Mouse (Mus musculus): ENCODE results near the gene Cabp1.

DNA sequence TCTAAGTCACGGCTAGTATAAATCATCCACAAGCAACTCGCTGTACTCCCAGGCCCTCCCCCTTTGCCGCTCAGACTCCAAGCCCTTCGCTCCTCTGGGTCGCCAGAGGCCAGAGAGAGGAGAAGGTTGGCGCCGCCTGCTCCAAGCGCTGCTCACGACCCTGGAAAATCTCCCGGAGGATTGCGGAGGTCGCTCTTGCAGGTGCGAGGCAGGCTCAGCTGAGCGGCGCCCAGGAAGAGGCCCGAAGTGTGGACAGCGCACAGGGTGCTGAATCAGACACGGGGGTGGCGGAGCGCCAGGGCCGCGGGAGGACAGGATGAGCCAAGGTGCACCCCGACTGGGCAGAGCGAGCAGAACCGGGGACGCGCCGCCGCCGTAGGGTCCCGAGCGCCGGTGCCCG lies 955 bp downstream of the Cabp1 start:
- TF ChIP-seq POLR2A (IDR thresholded peaks at IDR 0.05; ENCODE audit: insufficient read length, low read depth) (no peak), TCF12 (IDR thresholded peaks at IDR 0.05; ENCODE audit: insufficient read depth, poor library complexity, severe bottlenecking) (no peak), TCF3 (IDR thresholded peaks at IDR 0.05; ENCODE audit: insufficient read length, low read depth) (no peak), POLR2AphosphoS2 (IDR thresholded peaks at IDR 0.05; ENCODE audit: insufficient read length, low read depth) (no peak), USF1 (IDR thresholded peaks at IDR 0.05; ENCODE audit: low read depth) (no peak), CEBPB (IDR thresholded peaks at IDR 0.05; ENCODE audit: insufficient read depth, poor library complexity, severe bottlenecking) (no peak), MYOD1 (IDR thresholded peaks at IDR 0.05; ENCODE audit: control insufficient read depth in 1 of 3, insufficient read length in 2 of 3, low read depth in 2 of 3) (no peak), E2F4 (IDR thresholded peaks at IDR 0.05; ENCODE audit: insufficient read depth) (no peak), MAX (IDR thresholded peaks at IDR 0.05; ENCODE audit: low read depth) (no peak), MYOG (IDR thresholded peaks at IDR 0.05; ENCODE audit: control insufficient read depth in 1 of 3, insufficient read depth in 1 of 3, insufficient read length in 2 of 3, low read depth in 2 of 3) (no peak), REST (IDR thresholded peaks at IDR 0.05; ENCODE audit: insufficient read depth, insufficient read length) (peak; percentile 82)

All from myocyte (in vitro differentiated cells).